Mouse (Mus musculus) ZHBTc4 (cell line): ENCODE results near the gene Plekha4.
"Not testable (repeated sequence)": the region's sequence is repeated elsewhere in the genome, so short reads cannot be mapped to it uniquely, and the experiment has no call there.

Source experiments
- DNase-seq: peaks from one replicate; pipeline ENCODE4 v3.0.0-alpha.2; 2011; ENCODE audit warnings: low read depth, low spot score

The Plekha4 gene

DNA sequence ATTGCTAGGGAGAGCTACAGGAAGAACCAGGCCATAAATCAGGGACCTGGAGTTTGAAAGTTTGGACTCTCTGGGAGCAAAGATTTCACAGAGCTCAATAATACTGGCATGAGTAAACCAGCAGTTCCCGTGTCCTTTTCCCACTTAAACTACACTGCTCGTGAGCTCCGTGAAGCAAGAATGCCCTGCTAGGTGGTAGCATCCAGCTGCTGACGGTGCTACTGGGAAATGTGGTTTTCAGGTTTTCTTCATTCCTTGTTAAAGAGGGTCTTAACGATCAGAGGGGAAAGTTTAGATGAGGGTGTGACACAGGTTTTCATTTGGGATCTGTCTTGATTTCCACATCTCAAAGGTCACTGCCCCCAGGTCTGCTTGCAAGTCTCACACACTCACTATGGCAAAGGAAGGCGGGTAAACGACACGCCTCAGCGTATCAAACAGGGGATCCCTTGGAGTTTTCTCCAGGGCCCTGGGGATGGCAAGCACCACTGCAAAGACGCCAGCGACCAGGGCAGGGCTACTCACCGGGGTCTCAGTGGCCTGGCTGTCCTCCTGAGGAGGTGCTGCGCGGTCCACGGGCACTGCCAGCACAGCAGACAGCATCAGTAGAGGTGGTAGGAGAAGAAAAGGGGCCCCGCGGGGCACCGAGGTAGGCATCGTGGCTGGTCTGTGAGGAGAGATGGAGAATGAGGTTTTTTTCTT is 16.8 kb upstream of the Plekha4 start:
- no peak for DNase-seq

DNA sequence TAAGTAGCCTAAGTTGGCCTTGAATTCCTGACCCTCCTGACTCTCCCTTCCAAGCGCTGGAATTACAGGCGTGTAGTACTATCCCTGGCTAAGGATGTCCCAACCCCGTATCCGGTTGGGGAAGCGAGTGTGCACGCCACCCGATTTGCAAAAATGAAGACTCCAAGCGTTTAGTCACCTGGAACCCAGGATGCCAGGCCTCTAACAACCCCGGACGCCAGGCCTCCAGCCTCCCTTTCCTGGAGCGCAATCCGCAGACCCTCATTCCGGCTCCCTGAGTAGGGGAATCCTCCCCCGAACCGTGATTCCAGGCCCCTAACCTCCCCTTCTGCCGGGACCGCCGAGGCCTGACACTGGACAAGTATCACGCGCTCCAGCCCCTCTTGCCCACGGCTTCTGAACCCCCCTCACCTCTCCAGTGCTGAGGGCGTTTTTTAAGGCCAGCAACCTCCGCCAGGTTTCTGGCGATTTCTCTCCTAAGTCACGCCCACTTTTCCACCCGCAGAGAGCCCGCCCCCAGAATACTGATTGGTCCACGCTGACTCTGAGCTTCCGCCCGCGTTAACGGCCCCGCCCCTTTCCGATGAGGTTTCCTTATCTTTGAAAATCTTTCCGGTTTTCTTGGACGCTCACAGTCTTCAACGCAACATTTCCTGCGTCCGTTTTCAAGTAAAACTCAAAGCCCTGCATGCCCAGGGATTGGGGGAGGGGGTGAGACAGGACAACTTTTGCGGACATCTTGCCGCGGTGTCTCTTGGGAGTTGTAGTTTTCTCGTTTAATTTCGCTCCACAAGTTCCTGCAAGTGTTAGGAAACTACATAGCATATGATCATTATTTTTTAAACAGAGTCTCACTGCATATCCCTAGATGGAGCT is 16.0 kb upstream of the Plekha4 start, which contains the start of gene Nucb1:
Nucb1 (minus strand) TSS at position 495 of the 876 bp plus-strand sequence.
- peak; percentile 96 for DNase-seq

DNA sequence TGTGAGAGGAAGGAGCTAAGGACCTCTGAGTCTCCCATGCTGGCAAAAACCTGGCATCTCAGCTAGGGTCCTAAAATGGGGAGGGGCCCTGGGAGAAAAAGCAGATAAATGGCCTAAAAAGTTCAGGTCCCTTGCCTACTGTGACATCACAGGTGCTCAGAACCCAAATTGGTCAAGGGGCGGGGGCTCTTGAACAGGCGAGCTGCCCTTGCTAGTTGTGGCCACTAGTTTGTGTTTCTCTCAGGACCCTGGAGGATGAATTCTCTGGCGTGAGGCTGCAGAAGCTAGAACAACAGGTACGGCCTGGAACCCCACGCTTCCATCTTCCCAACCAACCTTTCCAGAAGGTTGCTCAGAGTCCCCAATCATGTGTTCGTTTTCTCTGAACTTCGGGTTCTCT is 11.7 kb upstream of the Plekha4 start:
- DNase-seq: peak; percentile 78

DNA sequence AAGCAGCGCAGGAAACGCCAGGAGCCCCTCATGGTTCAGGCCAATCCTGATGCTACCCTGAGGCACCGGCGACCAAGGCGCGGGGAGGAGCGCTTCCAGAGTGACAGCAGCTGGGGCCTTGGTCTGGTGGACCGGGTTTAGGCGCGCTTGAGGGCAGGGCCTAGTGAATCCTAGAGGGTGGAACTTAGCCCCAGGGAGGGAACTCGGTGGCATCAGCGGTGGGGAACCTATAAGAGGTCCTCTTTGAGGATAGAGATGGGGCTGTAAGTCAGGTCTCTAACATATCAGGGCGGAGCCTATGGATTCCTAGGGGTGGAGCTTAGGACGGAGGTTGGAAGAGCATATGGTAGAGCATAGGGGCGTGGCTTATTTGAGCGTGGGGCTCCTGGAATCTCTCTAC is 10.7 kb upstream of the Plekha4 start:
- peak; percentile 93 for DNase-seq

DNA sequence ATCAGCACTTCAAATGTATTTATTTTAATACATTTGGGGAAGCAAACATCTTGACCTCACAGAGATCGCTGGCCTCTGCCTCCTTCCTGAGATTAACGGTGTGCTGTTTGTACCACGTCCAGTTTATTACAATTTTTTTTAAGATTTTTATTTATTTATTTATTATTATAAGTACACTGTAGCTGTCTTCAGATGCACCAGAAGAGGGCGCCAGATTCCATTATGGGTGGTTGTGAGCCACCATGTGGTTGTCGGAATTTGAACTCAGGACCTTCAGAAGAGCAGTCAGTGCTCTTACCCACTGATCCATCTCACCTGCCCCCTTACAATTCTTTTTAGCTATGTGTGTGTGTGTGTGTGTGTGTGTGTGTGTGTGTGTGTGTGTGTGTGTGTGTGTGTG is 9.3 kb upstream of the Plekha4 start:
- not testable (repeated sequence) for DNase-seq

DNA sequence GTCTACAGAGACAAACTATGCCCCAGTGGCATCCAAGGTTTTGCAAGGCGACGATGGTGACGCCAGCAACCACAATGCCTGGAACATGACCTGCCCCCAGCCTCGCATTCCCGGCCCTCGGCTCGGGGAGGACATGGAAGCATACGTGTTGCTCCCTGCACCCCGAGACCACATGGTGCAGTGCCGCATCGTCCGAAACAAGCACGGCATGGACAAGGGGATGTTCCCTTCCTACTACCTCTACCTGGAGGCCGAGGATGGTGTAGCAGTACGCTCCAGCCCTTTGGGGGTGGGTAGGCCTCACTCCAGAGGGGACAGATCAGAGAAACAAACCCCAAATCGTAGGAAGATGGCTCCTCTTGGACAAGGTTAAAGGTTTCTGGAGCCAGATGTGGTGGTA is 7.5 kb upstream of the Plekha4 start:
- peak; percentile 35 for DNase-seq

DNA sequence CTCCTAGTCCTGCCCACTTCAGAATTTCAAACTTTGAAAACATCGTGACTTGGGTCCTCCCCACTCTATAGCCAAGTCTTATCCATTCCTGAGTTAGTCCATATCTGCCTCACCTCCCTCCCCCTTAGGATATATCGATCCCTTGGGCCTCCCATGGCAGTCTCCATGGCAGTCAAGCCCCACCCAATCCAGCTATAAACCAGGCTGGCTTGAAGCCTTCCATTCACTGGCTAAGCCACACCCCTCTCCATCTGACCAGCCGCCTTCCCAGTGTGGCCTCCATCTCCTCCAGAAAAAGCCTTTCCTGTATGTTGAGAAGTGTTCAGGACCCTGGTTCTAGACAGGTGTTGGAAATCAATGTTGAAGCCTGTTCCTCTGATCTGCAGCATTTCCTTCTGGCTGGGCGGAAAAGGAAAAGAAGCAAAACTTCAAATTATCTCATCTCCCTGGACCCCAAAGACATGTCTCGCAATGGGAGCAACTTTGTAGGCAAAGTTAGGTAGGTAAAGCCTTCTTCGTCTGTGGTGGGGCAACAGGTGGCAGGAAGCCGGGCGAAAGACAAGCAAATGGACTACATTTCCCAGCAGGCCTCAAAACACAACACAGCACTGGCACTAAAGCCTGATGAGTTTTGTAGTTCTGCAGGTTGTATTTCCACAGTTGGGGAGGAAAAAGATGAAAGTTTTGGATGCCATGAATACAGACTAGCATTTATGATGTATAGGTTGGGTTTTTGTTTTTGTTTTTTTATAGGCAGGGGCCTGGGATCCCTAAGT is 6.6 kb upstream of the Plekha4 start:
- no peak for DNase-seq

DNA sequence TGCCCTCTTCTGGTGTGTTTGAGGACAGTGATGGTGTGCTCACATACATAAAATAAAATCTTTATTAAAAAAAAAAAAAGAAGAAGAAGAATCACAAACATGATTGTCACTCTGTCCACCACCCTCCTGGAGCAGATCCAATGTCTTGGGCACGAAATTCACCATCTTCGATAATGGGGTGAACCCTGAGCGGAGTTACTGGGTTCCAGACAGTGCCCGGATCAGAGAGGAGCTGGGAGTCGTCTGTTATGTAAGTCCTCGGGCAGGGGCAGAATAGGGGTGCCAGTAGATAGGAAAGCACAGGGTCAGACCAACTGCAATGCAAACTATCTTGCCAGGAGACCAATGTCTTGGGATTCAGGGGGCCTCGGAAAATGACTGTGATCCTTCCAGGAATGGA is 5.5 kb upstream of the Plekha4 start:
- DNase-seq: no peak

DNA sequence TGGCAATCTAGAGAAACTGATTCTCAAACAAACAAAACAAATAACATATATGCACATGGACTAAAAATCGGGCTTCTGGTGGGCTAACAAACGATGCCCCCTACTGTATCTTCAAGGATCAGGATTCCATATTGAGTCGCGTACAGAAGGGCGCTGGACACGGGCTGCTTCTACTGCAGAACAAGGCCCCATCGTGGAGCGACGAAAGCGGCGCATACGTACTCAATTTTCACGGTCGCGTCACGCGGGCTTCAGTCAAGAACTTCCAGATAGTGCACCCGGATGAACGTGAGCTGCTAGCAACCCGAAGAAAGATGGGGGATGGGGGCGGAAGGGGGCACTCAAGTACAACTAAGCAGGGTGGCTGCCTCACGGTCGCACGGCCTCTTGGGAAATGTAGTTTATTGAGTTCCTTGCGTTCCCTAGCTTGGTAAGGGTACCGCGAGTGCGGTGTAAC is 4.4 kb upstream of the Plekha4 start:
- peak; percentile 85 for DNase-seq

DNA sequence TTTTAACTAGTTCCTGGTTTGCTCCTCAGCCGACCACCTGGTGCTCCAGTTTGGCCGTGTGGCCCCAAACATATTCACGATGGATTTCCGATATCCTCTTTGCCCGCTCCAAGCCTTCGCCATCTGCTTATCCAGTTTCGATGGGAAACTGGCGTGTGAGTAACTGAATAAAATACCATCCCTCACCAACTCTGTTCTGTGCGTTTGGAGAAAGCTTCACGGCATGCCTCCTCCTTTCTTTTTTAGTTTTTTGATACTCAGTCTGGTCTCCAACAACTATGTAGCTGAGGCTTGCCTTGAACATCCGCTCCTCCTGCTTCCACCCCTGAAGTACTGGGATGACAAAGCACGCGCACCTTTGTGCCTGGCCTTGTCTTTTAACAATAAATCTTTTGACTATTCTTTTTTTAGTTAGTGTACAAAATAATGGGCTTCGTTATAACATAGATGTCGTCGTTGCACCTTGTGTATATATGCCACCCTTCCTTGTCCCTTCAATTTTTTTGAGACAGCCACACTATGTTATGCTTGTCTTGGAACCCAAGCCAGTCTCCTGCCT is 3.9 kb upstream of the Plekha4 start:
- no peak for DNase-seq

DNA sequence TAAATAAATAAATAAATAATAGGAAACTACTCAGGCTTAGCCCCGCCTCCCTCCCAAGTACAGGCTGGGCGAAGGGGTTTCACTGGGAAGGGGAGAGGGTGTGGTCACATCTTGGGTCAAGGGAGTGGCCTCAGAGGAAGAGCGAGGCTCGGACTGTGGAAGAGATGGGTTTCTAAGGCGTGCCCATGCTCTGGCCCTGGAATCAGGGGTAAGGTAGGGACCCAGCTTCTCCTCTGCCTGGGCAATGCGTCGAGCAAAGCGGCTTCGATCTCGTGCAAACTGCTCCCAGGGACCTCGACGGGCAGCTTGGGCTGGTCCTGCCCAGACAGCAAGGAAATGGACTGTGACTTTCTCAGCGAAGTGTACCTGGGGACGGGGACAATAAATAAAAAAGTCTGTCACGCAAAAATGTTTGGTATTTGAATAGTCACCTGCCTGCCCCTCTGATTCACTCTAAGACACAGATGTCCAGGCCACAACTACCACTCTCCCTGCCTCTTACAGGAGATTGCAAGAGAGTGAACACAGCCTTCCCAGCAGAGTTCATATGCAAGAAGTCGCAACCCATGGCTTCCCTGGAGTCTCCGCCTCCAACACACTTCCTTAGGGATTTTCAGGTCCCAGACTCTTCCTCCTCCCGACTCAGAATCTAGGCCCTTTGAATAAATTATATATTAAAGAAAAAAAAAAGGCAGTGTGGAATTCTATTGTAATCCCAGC is 3.0 kb upstream of the Plekha4 start:
- peak; percentile 74 for DNase-seq

DNA sequence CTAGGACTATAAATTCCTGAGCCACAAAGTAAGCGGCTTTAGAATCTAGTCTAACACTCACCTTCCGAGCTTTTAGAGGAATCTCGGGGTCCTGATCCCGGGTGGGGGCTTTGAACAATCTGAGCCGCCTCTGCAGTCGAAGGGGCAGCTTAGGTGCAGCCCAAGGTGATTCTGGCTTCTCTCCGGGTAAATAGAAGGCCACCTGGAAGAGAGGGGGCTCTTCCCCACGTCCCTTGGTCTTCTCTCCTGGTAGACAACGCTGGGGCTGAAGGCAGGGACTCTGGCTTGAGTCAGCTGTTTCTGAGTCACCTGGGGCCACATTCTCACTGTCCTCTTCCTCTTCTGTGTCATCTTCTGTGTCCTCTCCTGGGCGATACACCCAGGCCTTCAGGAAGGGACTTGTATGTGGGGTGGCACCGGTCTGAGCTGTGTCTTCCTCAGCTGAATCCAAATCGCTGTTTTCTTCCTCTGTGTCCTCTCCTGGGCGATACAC is 2.4 kb upstream of the Plekha4 start:
- no peak for DNase-seq

DNA sequence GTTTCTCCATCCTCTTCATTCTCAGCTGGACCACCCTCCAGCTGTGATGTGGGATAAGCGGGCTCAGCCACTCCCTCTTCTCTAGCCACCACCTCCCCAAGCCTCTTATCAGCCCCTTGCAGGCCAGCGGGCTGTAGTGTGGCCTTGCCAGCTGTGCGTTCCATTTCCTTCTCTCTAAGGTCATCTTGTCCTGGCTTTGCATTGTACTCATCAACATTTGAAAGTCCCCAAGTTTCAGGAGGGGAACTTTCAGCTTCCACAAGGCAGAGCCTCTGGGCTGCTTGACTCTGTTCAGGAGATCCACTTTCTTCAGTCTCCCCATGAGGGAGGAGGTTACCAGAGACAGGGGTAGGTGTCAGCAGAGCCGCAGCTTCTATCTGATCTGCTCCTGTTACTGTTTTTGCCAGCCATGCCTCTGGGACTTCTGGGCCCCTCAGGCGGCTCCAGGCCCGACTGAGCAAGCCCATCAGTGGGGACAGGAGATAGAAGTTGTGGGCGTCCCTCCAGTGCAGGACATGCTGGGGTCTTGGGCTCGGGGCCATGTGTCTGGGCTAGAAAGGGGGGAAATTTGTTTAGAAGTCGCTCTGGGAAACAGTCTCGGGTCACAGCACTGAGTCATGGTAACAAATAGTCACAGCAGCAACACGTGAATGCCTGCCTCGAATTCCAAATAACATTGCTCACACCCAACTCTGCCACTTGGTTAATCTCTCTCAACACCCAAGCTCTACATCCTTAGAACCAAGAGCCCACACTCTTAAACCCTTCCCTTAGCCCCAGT is 1.1 kb upstream of the Plekha4 start:
- peak; percentile 64 for DNase-seq

DNA sequence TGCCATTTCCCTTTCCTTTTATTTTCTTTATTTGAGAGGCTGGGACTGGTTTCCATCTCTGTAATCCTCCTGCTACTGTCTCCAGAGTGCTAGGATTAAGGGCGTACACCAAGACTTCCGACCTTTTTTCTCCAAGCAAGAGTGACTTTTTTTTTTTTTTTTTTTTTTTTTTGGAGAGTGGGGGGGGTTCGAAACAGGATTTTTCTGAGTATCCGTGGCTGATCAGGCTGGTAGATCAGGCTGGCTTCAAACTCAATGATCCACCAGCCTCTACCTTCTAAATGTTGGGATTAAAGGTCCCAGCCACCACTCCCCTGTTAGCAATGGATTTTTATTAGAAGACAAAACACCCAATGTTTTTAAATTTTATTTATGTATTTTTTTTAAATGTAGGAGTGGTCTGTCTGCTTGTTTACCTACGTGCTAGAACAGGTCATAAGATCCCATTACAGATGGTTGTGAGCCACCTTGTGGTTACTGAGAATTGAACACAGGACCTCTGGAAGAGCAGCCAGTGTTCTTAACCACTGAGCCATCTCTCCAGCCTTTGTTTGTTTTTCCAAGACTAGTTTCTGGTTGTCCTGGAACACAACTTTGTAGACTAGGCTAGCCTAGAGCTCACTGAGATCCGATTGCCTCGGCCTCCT is 467 bp downstream of the Plekha4 start:
- peak; percentile 67 for DNase-seq

DNA sequence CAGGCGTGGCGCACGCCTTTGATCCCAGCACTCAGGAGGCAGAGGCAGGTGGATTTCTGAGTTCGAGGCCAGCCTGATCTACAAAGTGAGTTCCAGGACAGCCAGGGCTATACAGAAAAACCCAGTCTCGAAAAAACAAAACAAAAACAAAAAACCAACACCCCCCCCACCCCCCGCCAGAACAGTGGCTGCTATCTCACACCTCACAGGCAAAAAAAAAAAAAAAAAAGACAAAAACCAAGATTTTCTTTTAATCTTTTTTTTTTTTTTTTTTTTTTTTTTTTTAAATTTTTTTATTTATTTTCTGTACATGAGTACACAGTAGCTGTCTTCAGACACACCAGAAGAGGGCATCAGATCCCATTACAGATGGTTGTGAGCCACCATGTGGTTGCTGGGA is 1.0 kb downstream of the Plekha4 start:
- DNase-seq: not testable (repeated sequence)

DNA sequence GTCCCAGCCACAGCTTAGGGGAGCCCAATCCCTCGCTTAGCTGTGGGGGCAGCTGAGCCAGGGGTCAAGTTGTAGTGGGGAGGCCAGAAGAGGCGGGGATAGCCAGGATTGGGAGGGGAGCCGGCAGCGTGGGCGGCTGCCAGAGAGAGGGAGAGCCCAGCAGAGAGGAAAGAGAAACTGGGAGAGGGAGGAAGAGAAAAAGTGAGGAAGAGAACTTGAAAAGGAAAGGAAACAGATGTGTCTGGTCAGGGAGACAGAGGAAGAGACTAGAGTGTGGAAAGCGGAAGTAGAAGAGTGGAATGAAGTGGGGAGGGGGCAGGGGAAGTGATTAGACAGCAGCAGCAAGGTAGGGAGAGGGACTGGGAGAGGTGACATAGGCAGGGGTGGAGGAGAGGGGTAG is 3.3 kb downstream of the Plekha4 start:
- DNase-seq: no peak

DNA sequence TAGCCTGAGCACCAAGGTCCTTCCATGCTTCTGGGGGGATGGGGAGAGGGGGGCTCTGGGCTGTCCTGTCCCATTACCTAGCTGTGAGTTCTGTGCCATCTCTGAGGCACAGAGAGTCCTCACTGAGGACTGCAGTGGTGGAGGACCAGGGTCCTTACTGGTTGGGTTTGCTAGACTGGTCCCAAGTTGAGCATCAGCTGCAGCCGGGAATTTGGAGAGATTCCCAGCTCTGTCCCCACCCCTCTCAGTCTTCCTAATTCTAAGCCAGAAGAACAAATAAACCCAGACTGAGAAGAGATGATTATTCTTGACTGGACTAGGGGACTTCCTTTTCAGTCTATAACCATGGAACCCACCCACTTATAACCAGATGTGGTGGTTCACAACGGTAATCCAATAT is 4.5 kb downstream of the Plekha4 start:
- DNase-seq: no peak

DNA sequence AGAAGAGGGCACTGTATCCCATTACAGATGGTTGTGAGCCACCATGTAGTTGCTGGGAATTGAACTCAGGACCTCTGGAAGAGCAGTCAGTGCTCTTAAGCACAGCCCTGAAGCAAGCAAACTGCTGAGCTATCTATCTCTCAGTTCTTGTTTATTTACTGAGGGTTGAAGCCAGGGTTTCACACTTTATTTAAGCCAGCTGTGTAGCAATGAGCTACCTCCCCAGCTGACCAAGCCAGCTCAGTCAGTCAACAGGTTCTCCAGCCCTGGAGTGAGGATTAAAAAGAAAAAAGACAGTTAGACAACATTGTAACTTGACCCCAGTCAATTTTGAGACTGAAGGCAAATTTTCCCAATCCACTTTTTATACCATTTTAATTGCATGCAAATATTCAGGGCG is 9.5 kb downstream of the Plekha4 start:
- no peak for DNase-seq

DNA sequence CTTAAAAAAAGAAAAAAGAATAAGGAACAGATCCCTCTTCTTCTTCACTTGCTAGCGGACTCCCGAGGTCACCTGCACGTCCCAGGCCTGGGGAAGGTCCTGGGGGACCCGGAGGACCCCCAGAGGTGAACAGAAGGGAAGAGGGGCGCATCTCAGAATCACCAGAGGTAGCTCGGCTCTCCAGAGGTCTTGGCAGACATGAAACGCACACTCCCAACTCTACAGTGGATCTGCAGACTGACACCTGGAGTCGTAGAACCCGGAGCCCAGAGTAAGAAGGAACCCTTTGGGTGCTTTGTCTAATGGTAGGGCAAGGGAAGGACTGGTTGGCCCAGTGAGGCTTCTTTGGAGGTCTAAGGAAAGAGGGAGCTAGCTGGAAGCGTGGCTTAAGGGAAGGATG is 11.5 kb downstream of the Plekha4 start:
- DNase-seq: no peak
